Mouse (Mus musculus) hindlimb bud, embryonic 11.5 days (tissue): ENCODE measurements at regions not wholly inside any gene's neighbourhood (a gene's known extent, or its start where the extent isn't known, plus 50 kb on each side); places are given as distances from the start of the nearest gene placed in this dataset.

Experiments
- DNase-seq: peaks from one replicate; pipeline ENCODE4 v3.0.0-alpha.2; 2012; ENCODE audit warnings: low read depth, low spot score; ENCODE audit errors: extremely low spot score

DNA sequence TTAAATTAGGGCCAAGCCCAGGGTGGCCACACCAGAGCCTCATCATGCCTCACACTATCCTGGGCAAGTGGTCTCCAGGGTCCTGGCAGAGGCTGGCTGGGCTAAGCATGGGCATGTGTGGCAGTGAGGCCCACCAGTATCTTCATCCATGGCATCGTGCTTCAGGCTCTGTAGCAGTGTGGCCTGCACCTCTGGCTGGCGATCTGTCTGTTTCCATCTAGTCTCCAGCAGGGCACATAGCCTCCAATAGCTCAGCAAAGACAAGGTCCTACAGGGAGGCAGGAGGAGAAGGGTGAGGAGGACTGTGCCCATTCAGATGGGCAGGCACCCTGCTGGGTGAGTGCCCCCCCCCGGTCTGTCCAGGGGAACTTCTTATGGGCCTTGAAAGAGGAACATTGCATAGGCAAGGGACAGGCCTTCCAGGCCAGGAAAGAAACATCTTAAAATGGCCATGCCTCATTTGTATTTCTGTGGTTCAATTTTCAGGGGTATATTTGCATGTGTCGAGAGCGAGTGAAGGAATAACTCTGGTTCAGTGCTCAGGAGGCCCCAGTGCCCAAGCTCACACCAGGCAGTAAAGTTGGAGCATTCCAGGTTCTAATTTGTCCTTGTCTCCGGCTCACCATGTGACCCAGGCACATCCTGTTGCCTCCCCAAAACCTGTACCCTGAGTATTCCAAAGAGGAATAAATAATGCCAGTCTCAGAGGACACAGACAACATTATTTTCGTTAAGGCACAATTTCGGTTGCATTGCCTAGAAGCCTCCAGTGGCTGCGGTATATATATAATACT, 60.4 kb upstream of the Ppara start:
- DNase-seq: no peak

DNA sequence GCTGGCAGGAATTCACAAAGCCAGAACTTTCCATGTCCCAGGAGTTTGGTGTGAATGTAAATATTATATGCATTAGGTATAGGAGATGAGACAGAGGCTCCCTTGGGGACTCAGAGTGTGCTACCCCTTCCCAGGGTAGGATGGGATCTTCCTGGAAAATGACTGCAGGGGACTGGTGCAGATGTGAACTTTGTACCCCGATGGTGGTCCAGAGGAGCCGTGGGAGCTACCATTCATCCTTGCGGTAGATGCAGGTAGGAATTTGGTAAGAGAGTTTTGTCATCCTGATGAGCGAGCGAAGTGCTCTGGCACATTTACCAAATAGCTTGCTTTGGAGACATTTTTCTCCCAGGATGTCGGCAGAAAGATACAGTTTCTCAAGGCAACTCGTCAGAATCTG, 59.7 kb upstream of the Ppara start:
- no peak for DNase-seq

DNA sequence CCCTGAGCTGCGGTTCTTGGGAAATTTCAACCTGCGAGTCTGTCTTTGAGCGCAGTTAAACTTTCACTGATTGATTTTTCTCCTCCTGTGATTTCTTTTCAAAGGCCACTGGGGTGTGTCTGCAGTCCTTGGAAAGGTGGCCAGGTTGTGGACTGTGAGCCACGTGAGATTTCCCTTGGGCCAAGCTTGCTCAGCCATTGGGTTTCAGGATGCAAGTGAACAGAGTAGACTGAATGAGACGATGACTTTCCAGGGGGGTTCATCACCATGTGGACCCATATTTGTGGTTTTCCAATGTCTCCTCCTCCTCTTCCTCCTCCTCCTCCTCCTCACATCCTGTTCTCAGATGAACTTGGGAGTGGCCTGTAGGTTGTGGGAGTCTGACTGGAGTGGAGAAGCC, 59.0 kb upstream of the Ppara start:
- no peak for DNase-seq

DNA sequence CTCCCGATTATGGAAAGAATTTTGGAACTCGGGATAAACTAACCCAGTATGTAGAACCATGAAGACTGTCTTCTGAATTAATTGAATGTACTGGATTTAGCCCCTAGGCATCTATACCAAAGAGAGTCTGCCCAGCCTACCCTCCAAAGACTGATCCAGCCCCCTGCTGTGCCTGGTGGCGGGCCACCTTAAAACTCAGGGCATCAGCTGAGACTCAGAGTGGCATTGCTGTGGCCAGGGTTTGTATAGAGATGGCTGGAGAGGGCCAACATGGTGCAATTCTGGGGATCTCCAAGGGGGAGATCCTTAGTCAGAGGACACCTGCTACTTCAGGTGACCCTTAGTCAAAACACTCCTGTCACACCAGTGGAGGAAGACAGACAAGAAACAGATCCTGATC, 58.6 kb upstream of the Ppara start:
- no peak for DNase-seq

DNA sequence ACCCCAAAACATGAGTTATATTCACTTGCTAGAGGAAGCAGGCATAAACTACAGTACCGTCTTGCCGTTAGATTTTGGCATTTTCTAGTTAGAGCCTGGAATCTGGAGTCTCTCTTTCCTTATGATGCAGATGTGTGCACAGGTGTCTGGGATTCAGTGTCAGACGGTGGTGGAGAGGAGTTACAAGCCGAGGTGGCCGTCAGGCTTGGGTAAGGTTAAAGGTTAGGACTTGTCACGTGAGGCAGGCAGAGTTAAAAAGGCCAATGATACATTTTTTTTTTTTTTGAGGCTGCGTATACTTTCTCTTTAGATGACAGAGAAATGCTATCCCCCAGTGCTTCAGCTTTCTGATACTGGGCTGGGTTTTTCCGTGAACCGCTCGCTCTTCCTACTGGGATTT, 57.9 kb upstream of the Ppara start:
- DNase-seq: no peak

- no peak for DNase-seq
These were observed 57.4 kb upstream of the Ppara start for GRCm38 (mm10) chr15:85677381-85677780.

- no peak for DNase-seq
These were observed 56.9 kb upstream of the Ppara start for GRCm38 (mm10) chr15:85677855-85678254.

GRCm38 (mm10) chr15:85678351-85678895, 56.4 kb upstream of the Ppara start:
- no peak for DNase-seq

DNA sequence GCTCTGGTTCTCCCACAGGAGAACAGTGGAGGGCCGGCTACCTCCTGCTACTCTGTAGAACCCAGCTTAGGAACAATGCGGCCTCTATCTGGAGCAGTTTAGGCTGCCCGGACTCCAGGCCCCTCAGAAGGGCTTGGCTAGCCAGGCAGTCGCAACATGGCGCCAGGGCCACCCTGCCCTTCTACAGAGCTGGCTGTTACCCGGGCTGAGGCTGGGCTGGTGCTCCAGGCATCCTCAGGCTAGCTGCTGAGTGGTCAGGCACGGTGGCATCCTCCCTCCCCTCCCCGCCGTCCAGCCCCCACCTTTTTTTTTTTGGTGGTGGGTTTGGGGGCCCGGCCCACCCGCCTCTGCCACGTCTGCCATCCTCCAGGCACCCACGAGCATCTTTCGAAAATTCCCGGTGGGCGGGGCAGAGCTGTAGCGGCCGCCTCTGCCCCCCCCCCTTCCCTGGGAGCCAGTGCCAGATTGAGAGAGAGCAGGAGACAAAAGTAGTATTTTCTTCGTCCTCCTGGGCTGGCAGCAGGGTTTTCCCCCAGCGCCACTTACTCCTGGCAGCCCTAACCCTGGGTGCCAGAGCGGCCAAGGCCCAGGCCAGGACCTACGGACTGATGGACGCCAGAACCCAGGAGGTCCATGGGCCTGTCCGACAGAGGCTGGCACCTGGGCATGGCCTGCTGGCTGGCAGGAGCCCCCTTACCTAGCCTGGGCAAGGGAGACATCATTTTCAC, 55.6 kb upstream of the Ppara start:
- no peak for DNase-seq

DNA sequence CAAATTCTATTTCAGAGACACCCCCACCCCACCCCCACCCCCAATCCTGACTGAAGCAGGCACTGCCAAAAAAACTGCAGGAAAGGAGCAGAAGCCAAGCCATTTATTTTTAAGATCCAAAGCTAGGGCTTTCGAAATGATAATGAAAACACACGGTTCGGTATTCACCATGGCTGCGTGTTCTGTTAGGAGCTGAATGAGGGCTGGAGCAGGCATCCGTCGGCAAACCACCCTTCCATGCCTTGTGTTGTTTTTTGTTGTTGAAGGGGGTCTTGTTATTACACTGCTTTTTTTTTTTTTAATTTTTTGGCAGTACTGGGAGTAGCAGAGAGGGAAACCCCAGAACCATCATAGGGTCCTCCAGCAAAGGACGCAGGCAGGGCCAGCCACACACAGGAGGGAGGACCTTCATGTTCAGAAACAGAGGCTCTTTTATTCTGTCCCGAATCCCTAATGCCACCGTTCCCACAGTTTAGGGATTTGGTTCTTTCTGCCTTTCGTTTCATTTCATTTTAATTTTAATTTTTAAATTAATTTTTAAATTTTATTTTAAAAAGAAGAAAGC, 54.8 kb upstream of the Ppara start:
- DNase-seq: no peak

DNA sequence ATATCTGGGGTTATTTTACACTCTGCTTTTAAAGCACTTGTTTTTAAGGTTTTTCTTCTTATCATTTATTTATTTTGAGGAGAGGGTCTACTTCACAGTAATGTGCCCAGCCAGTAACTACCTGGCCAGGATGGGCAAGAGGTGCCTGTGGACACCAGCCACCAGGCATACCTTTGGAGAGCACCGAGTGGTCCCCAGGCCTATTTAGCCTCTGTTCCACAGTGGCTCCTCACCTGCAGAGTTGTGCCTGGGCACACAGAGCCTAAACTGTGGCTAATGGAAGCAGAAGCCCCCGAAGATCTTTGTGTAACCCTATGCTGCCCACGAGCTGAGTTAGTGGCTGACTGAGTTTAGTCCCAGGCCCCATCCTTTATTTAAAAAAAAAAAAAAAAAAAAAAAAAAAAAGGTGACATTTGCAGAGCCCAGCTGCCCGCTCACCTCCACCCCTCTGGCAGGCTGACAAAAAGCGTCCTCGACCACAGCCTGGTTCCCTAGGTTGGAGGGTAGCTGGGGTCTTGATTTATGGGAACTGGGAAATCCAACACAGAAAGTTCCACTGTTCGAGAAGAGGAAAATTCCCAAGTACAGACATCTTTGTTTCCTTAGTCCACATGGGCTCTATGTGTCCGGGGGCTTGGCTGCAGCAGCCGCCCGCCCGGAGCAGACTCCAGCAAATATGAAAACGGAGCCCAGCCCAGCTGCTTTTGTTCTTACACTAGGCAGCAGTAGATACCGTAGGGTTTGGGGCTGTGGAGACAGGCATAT, 54.1 kb upstream of the Ppara start:
- no peak for DNase-seq

GRCm38 (mm10) chr15:85682116-85682515, 52.7 kb upstream of the Ppara start:
- no peak for DNase-seq

DNA sequence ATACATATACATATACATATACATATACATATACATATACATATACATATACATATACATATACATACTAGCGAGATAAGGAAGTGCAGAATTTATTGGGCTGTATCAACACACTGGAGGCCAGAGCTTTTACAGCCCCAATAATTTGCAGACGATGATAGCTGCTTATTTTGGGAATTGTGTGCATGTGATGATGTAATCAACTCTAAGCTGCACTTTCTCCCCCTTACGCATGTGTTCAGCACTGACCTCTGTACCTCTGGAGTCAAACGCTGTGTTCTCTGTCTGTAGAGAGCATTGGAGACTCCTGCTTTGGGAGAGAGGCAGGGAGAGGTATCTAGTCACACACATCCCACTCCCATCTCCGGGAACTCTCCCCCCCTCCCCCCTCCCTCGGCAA, 52.0 kb upstream of the Ppara start:
- no peak for DNase-seq

DNA sequence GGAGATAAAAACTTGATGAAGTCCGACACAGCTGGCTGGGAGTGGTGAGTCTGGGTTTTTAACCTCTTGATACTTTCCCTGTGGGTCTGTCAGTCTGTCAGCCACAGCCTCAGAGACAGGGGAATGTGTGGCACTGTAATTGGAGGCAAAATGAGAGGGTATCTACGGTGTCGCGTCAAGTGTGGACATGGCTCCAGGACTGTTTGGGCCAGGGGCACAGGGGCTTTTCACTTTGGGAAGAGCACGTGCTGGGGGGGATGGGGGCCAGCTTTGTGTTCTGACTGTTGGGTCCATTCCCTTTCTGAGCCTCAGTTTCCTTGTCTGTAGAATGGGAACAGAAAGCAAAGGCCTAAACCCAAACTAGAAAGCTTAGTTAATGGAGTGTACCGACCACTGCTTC, 51.5 kb upstream of the Ppara start:
- no peak for DNase-seq

GRCm38 (mm10) chr15:85683716-85684115, 51.1 kb upstream of the Ppara start:
- no peak for DNase-seq

- DNase-seq: no peak
These were observed 50.5 kb upstream of the Ppara start for GRCm38 (mm10) chr15:85684164-85684708.

- no peak for DNase-seq
These were observed 49.9 kb upstream of the Ppara start for GRCm38 (mm10) chr15:85684875-85685274.
